Mouse (Mus musculus) layer of hippocampus, postnatal 36 days (tissue): ENCODE measurements at regions not wholly inside any gene's neighbourhood (a gene's known extent, or its start where the extent isn't known, plus 50 kb on each side); places are given as distances from the start of the nearest gene placed in this dataset.

Experiments
- DNase-seq, 2 experiments: peaks; one replicate each; pipeline ENCODE4 v3.0.0; 2022

- no peak for DNase-seq
These were observed 498.3 kb downstream of the Lmo4 start for GRCm38 (mm10) chr3:143706679-143707078.

GRCm38 (mm10) chr3:143694817-143695216 is 510.2 kb downstream of the Lmo4 start:
- DNase-seq = no peak

GRCm38 (mm10) chr3:143685742-143686141 is 519.3 kb downstream of the Lmo4 start:
- DNase-seq = no peak

- DNase-seq = no peak
These were observed 526.8 kb downstream of the Lmo4 start for GRCm38 (mm10) chr3:143678186-143678585.

GRCm38 (mm10) chr3:143674855-143675254 is 530.2 kb downstream of the Lmo4 start:
- DNase-seq = no peak

GRCm38 (mm10) chr3:143674446-143674845 is 530.6 kb downstream of the Lmo4 start:
- no peak for DNase-seq

GRCm38 (mm10) chr3:143662041-143662685 is 542.9 kb downstream of the Lmo4 start:
- no peak for DNase-seq

- DNase-seq = no peak
These were observed 545.5 kb downstream of the Lmo4 start for GRCm38 (mm10) chr3:143659421-143659978.

GRCm38 (mm10) chr3:143647237-143647636 is 557.8 kb downstream of the Lmo4 start:
- no peak for DNase-seq

GRCm38 (mm10) chr3:143646836-143647235 is 558.2 kb downstream of the Lmo4 start:
- DNase-seq = no peak

- DNase-seq = no peak
These were observed 572.0 kb downstream of the Lmo4 start for GRCm38 (mm10) chr3:143633036-143633435.

GRCm38 (mm10) chr3:143631183-143631582 is 573.8 kb downstream of the Lmo4 start:
- no peak for DNase-seq

GRCm38 (mm10) chr3:143624906-143625305 is 580.1 kb downstream of the Lmo4 start:
- no peak for DNase-seq

- DNase-seq = no peak
These were observed 582.7 kb downstream of the Lmo4 start for GRCm38 (mm10) chr3:143622275-143622674.

- DNase-seq = no peak
These were observed 585.9 kb downstream of the Lmo4 start for GRCm38 (mm10) chr3:143619125-143619524.

- no peak for DNase-seq
These were observed 590.1 kb downstream of the Lmo4 start for GRCm38 (mm10) chr3:143614895-143615294.

GRCm38 (mm10) chr3:143614004-143614403 is 591.0 kb downstream of the Lmo4 start:
- no peak for DNase-seq

GRCm38 (mm10) chr3:143609673-143610072 is 595.3 kb downstream of the Lmo4 start:
- no peak for DNase-seq

- DNase-seq = no peak
These were observed 605.9 kb downstream of the Lmo4 start for GRCm38 (mm10) chr3:143599120-143599519.

- DNase-seq = no peak
These were observed 607.9 kb downstream of the Lmo4 start for GRCm38 (mm10) chr3:143596949-143597593.

GRCm38 (mm10) chr3:143596011-143596683 is 608.9 kb downstream of the Lmo4 start:
- DNase-seq = no peak

GRCm38 (mm10) chr3:143595081-143595480 is 609.9 kb downstream of the Lmo4 start:
- no peak for DNase-seq

- peak; percentile 73 to 76 for DNase-seq
These were observed 610.3 kb downstream of the Lmo4 start for GRCm38 (mm10) chr3:143594676-143595075.
